Mouse (Mus musculus) forebrain, embryonic 12.5 days (tissue): Measurements from ENCODE around the gene Arfgap2. TPM values are rescaled to one million over a fixed set of nuclear protein-coding genes. Genes with fewer than 3 reads are reported as not detected.

Experiments
- ATAC-seq: fragments of 200-750 bp; cut with Nextera tagmentation; 2 replicates; pipeline ENCODE4 v1.8.0; 2017; ENCODE audit warnings: moderate TSS enrichment; ENCODE audit not compliant: low FRiP score
- H3K27ac ChIP-seq: fragments of 300-500 bp; sonication (generic); 2 replicates; pipeline ENCODE4 v1.5.1; 2016; ENCODE audit warnings: mild to moderate bottlenecking
- H3K27me3 ChIP-seq: fragments of 300-500 bp; sonication (generic); 2 replicates; pipeline ENCODE4 v1.6.1; 2016; ENCODE audit warnings: mild to moderate bottlenecking
- H3K36me3 ChIP-seq: fragments of 300-500 bp; sonication (generic); replicated peaks from 2 replicates; pipeline ENCODE4 v1.6.1; 2016; ENCODE audit warnings: mild to moderate bottlenecking
- H3K4me1 ChIP-seq: fragments of 300-500 bp; sonication (generic); 2 replicates; pipeline ENCODE4 v1.6.1; 2016
- H3K4me2 ChIP-seq: fragments of 300-500 bp; sonication (generic); 2 replicates; pipeline ENCODE4 v1.6.1; 2016; ENCODE audit warnings: mild to moderate bottlenecking, moderate library complexity
- H3K4me3 ChIP-seq: fragments of 300-500 bp; sonication (generic); replicated peaks from 2 replicates; pipeline ENCODE4 v1.5.1; 2016; ENCODE audit warnings: mild to moderate bottlenecking
- H3K9ac ChIP-seq: fragments of 300-500 bp; sonication (generic); 2 replicates; pipeline ENCODE4 v1.6.1; 2016; ENCODE audit warnings: mild to moderate bottlenecking
- H3K9me3 ChIP-seq: fragments of 300-500 bp; sonication (generic); 2 replicates; pipeline ENCODE4 v1.6.1; 2016
- WGBS: fragments of 180-500 bp; shearing (Covaris S2); methylation state at CpG from one replicate; pipeline ENCODE4 v1.1.7; 2016; 5-methylcytosine and 5-hydroxymethylcytosine counted together
- polyA plus RNA-seq: library from polyadenylated mRNA; unstranded; fragments of >200 nt; fragmentation: Nextera tagmentation; extraction: Ambion mirVana; gene quantifications from 2 replicates; pipeline ENCODE4 v1.2.1, GENCODE M21; 2016

The Arfgap2 gene
- polyA plus RNA-seq, 1 experiment from 2014 or later, result 93.2 TPM

DNA sequence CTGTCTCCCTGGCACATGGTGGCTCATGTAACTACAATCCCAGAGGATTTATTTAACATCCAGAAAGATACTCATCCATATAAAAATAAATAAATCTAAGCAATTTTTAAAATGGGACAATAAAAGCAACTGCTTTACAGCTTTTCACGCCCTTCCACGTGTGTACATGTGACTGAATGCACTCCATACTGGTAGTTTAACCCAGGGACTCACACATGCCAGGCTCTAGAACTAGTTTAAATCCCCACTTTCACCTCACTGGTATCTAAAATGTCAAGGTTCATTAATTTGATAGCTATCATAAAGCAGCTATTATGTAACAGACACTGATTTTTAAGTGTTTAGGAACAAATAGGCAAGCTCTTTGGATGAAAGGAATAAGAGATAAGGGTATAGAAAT, 57.1 kb downstream of the Arfgap2 start:
- Histone ChIP-seq H3K36me3 (peaks cover 4% of the 10 kb centered on the region; the same call in 1 of the 2 replicates), H3K4me3 (no peak overlapping the region), H3K9me3 (no peaks in the 10 kb centered on the region), H3K4me1 (peaks cover 16% of the 10 kb centered on the region), H3K9ac (no peak overlapping the region), H3K4me2 (no peak overlapping the region), H3K27me3 (no peaks in the 10 kb centered on the region), H3K27ac (no peak overlapping the region)
- no peak for ATAC-seq
- WGBS, result 90% methylated on average over 2 of the region's 2 CpGs

DNA sequence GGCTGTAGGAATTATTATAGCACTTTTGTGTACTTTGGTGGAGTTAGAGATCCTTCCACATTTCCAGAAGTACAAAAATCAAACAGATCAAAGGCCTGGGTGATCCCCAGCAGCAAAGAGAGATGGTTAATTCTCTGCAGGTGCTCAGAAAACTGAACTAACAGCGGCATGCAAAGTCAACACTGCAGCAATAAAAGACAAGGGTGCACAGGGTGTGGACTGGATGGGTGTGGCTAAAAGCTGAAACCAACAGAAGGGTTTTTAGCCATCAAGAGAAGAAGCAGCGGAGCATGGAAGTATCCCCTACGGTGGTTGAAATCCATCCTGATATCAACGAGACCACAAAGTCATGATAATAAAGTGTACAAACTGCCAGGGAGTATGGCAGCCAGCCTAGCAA, 57.7 kb downstream of the Arfgap2 start:
- Histone ChIP-seq H3K36me3 (peaks cover 4% of the 10 kb centered on the region; the same call in 1 of the 2 replicates), H3K9ac (no peak overlapping the region), H3K9me3 (no peaks in the 10 kb centered on the region), H3K27ac (no peak overlapping the region), H3K27me3 (no peaks in the 10 kb centered on the region), H3K4me2 (no peak overlapping the region), H3K4me1 (peaks cover 22% of the 10 kb centered on the region), H3K4me3 (no peak overlapping the region)
- 81% methylated on average over 4 of the region's 4 CpGs for WGBS
- no peak for ATAC-seq

DNA sequence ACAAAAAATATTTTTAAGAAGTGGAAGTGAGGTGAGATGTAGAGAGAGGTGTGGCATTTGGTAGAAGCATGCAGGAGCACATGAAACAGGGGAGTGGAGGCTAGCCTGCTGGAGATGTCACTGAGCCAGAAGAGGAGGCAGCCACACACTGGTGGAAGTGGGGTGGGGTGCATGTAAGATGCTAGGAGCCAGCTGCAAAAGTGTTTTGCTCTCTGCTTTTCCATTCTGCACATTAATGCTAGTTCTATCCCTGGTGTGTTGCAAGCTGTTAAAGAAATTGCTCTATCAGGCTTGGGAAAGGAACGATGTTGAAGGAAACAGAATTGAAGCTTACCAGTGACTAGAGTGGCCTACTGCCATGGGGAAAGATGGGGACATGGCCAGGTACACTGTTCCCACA, 59.6 kb downstream of the Arfgap2 start:
- Histone ChIP-seq H3K27ac (peak overlapping the region; percentile 76), H3K4me2 (peak overlapping the region; percentile 25; the same call in 1 of the 2 replicates), H3K27me3 (no peaks in the 10 kb centered on the region), H3K4me1 (peaks cover 34% of the 10 kb centered on the region), H3K36me3 (no peaks in the 10 kb centered on the region), H3K9me3 (no peaks in the 10 kb centered on the region), H3K9ac (no peak overlapping the region), H3K4me3 (no peak overlapping the region)
- 65% methylated on average over 1 of the region's 1 CpGs for WGBS
- ATAC-seq, result no peak

DNA sequence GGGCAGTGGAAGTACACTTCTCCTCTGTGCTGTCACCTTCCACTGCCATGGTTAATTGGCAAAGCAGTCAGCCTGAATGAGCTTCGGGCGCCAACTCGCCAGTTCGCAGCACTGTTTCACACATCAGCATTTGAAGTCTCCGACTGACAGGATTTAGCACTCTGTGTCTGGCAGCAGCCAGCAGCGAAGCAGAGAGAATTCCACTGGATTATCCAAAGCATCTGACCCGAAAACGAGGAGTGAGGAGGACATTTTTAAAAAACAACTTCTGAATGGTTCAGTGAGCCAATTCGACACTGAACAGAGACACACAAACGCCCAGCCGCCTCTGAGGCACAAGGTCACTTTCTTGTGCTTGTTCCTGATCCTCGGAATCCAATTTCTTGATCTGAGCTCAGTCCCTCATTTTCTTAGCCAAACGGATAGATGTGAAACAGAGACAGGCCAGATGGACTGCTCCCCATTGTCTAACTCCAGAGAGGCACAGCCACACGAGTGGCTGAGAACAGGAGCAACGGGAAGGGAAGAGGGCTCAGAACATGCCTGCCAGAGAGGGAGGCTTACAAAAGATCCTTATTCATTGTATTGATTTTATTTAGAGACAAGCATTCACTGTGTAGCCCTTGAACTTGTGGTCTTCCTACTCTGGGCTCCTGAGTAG, 60.1 kb downstream of the Arfgap2 start:
- Histone ChIP-seq H3K9me3 (no peaks in the 10 kb centered on the region), H3K4me3 (no peak overlapping the region), H3K4me2 (peak overlapping the region; percentile 25), H3K36me3 (no peaks in the 10 kb centered on the region), H3K27me3 (no peaks in the 10 kb centered on the region), H3K27ac (peak overlapping the region; percentile 76), H3K4me1 (peaks cover 40% of the 10 kb centered on the region), H3K9ac (0 out of 2 replicates have a peak overlapping the region, but pooled peaks have one; percentile 12)
- 21% methylated on average over 15 of the region's 15 CpGs for WGBS
- peak; percentile 45; the same call in 1 of the 2 replicates for ATAC-seq

Other genes with a start within 250 kb of the Arfgap2 start
- 1.9 and 2.6 TPM in 2 replicates for gene Rapsn, start 229.4 kb upstream of the Arfgap2 start, polyA plus RNA-seq
- gene Psmc3, start 211.0 kb upstream of the Arfgap2 start, polyA plus RNA-seq, result 294 and 301 TPM in 2 replicates
- gene Slc39a13, start 194.6 kb upstream of the Arfgap2 start, polyA plus RNA-seq, result 22.6 and 24.3 TPM in 2 replicates
- 1.7 and 2.7 TPM in 2 replicates for gene Spi1, start 182.6 kb upstream of the Arfgap2 start, polyA plus RNA-seq
- gene Mybpc3, start 146.8 kb upstream of the Arfgap2 start, polyA plus RNA-seq, result 0.14 and 0.19 TPM in 2 replicates
- gene Madd, start 81.1 kb upstream of the Arfgap2 start, polyA plus RNA-seq, result 39.1 and 41.2 TPM in 2 replicates
- 1.4 TPM in 2 replicates for gene Nr1h3, start 62.1 kb upstream of the Arfgap2 start, polyA plus RNA-seq
- gene Acp2, start 62.1 kb upstream of the Arfgap2 start, polyA plus RNA-seq, result 33.2 and 33.9 TPM in 2 replicates
- 10.3 TPM in 2 replicates for gene Ddb2, start 28.0 kb upstream of the Arfgap2 start, polyA plus RNA-seq
- 28.1 and 29.1 TPM in 2 replicates for gene Pacsin3, start 9.0 kb upstream of the Arfgap2 start, polyA plus RNA-seq
- gene 1110051M20Rik, start 179.7 kb downstream of the Arfgap2 start, polyA plus RNA-seq, result 110 and 114 TPM in 2 replicates
- 9.1 and 9.5 TPM in 2 replicates for gene Lrp4, start 192.5 kb downstream of the Arfgap2 start, polyA plus RNA-seq